Mouse (Mus musculus): Measurements from ENCODE around the gene Hdac6.
"Not testable (repeated sequence)": the region's sequence is repeated elsewhere in the genome, so short reads cannot be mapped to it uniquely, and the experiment has no call there.

Gene Hdac6

DNA sequence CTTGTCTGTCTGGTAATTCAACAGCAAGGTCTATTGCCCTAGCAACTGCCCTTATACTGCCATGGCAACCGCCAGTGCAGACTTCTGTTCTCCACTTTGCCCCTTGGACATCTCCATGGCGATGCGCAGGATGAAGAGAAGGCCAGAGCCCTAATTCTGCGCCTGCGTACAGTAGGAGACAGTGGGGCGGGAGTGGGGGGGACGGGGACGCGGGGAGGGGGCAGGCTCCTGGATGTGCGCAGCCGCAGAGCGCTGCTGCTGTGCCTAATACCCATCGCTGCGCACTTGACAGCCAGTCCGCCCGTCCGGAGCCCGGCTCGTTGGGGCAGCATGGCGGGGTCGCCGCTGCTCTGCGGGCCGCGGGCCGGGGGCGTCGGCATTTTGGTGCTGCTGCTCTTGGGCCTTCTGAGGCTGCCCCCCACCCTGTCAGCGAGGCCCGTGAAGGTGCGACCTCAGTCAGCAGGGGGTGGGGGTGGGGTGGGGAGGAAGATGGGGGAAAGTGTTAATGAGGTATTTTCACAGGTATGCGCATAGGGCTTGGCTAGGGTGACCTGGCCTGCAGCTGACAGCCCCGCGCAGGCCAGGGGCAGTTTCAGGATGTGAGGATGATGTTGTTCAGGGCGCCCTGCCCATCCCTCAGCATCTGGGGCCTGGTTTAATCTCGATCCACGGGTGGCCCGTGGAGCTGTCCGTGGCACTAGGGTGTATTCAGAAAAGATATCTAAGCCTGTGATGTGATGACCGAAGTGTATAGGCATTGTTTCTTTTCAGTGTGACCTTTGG is 27.9 kb downstream of the Hdac6 start, which contains the start of gene Pcsk1n:
Pcsk1n (plus strand) TSS at position 222 of the 783 bp plus-strand sequence.
- DNase-seq, result no peak

DNA sequence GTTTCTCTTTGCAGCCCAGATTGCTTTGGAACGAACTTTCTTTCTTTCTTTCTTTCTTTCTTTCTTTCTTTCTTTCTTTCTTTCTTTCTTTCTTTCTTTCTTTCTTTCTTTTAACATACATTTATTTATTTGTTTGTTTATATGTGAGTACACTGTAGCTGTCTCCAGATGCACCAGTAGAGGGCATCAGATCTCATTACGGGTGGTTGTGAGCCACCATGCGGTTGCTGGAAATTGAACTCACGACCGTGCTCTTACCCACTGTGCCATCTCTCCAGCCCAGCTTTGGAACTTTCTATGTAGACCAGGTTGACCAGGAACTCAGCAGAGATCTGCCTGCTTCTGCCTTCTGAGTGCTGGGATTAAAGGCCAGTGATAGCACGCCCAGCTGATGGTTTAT is 29.7 kb downstream of the Hdac6 start:
- DNase-seq, result not testable (repeated sequence)

DNA sequence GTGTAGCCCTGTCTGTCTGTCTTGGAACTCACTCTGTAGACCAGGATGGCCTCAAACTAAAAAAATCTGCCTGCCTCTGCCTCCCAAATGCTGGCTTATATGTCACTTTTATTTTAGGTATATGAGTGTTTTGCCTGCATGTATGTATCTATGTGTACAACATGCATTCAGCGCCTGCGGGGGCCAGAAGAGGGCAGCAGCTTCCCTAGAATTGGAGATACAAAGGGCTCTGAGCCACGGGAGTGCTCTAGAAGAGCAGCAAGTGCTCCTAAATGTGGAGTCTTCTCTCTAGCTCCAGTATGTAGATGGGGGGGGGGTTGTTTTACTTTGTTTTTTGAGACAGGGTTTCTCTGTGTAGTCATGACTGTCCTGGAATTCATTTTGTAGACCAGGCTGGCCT is 32.0 kb downstream of the Hdac6 start:
- peak; percentile 49 for DNase-seq

DNA sequence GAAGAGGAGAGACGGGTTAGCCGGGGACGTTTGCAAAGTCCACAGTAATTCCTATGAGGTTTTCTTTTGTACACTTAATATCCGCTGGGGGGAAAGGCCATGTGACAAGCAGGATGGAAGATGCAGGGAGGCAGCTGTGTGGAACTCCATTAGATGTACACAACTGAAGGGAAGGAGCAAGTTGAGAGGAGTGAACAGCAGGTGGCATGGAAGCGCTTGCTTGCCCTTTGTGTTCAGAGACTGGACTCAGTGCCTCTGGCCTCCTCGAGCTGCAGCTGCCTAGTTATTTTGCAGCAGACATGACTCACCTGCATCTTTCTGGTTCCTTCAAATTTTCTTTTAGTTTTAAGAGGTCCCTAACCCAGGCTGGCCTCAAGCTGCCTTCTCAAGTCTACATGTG is 37.2 kb downstream of the Hdac6 start:
- DNase-seq, result peak; percentile 9

DNA sequence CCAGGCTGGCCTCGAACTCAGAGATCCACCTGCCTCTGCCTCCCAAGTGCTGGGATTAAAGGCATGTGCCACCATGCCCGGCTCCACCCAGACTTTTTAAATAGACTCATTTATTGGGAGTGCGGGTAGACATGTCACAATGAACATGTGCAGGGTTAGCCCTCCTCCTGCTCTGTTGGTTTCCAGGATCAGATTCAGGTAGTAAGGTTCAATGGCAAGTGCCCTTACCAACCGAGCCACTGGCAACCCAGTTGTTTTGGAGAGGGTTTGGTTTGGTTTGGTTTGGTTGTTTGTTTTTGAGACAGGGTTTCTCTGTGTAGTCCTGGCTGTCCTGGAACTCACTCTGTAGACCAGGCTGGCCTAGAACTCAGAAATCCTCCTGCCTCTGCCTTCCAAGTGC is 38.4 kb downstream of the Hdac6 start, which contains the start of gene Gm10490:
Gm10490 (plus strand) TSS at position 301 of the 400 bp plus-strand sequence.
- not testable (repeated sequence) for DNase-seq

DNA sequence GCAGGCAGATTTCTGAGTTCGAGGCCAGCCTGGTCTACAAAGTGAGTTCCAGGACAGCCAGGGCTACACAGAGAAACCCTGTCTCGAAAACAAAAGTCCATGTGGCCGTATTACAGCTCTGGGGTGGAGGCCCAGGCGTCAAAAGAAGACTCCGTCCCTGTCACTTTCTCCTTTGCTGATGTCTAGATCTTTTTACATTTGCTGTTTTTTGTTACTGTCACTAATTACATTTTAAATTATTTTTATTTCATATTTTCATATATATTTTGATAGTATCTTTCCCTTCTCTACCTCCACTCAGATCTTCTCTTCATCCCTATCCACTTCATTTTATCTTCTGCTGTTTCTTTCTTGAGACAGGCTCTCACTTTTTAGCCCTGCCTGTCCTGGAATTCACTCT is 40.0 kb downstream of the Hdac6 start, which contains the start of gene Gm10491:
Gm10491 (minus strand) TSS at position 101 of the 400 bp plus-strand sequence.
- DNase-seq, result no peak

DNA sequence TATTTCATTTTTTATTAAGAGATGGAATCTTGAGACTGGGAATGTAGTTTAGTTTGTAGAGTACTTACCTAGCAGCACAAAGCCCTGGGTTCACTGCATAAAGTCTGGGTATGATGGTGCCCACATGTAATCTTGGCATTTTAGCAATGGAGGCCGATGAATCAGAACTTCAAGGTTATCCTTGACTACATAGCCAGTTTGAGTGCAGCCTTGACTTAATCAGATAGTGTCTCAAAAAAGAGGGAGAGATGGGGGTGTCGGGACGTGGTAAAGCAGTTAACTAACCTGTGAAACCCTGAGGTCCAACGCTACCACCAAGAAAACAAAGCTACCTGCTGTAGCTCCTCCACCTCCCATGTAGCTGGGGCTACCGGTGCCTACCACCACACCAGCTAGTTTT is 43.2 kb downstream of the Hdac6 start:
- no peak for DNase-seq

DNA sequence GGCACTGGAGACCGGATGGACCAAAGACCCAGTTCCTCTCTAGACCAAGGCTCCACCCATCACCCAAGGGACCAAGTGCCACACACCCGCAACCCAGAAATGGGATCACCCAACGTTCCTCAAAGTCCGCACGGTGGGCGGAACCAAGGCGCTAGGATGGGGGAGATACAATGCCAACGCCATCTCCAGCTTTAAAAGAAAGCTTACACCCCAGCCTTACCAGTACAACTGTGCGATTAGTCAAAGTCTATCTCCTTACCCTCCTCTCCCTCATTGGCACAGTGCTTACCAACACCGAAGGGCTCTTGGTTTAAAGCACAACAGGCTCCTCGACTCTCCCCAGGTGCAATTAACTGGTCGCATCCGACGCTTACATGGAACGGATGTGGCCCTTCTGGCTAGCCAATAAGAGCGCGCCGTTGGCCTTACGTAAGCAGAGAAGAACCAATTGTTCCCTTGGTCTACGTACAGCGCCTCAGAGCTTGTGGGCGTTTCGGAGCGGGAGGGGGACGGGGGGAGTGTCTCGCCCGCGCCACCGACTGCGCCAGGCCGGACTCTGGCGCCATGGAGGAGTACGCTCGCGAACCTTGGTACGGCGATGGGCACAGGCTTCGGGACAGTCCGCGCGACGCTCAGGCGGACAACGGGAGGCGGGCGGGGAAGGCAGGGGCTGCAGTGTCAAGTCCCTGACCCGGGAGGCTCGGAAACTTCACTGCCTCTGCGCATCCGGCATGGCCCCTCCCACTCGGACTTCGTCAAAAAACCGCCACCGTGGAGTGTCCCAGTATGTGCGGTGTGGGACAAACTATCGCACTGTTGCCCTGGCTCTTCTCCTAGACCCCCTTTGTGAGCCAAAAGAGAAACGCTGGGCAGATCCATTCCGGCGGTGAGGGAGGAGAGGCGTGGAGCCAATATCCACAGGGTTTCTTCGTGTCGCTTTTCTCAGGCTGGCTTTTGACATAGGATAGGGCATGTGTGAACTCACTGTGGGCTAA is 48.5 kb downstream of the Hdac6 start, which contains the start of the genes Pqbp1 and Timm17b:
Pqbp1 (minus strand) TSS at position 390 of the 995 bp plus-strand sequence.
Timm17b (plus strand) TSS at position 478 of the 995 bp plus-strand sequence.
- DNase-seq, result peak; percentile 94

DNA sequence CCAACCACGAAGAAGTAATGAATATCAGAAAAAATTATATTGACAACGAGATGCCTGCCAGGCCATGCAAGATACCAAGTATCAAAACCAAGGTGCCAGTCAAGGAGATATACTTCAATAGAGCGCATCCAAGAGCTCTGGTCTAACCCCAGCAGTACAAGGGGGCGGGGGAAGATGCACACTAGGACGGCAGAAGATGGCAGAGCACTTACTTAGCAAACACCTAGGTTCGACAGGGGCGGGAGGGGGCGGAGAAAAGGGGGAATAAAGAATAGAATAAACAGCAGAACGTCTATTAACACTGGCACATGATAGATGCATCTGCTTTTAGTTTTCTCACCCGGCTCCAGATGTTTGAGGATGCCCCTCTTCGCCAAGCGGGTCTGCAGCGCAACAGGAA is 49.5 kb downstream of the Hdac6 start:
- no peak for DNase-seq

DNA sequence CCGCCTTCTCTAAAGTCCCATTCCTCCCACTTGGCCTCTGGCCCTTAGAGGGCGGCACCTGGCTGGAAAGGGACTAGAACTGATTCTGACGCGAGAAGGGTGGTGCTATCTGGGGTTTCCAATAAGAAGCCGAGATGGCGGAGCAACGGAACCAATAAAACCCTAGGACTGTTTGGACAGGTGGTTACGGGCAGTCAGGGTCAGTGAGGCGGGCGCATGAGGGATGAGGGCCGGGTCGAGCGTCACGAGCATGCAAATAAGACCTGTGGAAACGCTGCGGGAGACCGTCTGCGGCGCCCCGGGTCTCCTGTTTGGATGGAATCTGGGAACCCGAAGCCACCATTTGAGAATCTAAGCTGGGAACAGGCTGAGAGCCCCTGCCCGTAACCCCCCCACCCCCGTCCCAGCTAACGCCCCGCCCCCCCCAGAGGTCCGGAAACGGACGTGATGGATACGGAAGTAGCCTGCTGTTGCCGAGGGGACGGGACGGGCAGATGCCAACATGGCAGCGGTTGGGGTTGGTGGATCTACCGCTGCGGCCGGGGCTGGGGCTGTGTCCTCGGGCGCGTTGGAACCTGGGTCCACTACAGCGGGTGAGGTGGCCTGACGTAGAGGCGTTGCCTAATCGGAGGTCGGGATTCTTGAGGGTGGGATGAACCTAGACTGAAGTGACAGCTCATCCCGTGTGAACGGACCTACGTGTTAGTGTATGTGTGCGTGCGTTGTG is 63.7 kb downstream of the Hdac6 start, which contains the start of gene Slc35a2:
Slc35a2 (plus strand) TSS at position 188 of the 727 bp plus-strand sequence.
- peak; percentile 95 for DNase-seq
